Mouse (Mus musculus) megakaryocyte, embryonic 14.5 days (primary cell): ENCODE results near the gene Calm1. TPM values are rescaled to one million over a fixed set of nuclear protein-coding genes. Genes with fewer than 3 reads are reported as not detected.
A peak's percentile ranks its signal among the peaks of the same experiment; 100 is the strongest.

Source experiments
- H3K27me3 ChIP-seq: replicated peaks from 2 replicates; pipeline ENCODE3; 2012; ENCODE audit warnings: inconsistent platforms
- H3K36me3 ChIP-seq: replicated peaks from 2 replicates; pipeline ENCODE3; 2012; ENCODE audit warnings: low read length, inconsistent platforms, mixed read lengths
- H3K4me1 ChIP-seq: 2 replicates; pipeline ENCODE4 v1.6.1; 2012; ENCODE audit warnings: inconsistent platforms
- H3K4me3 ChIP-seq: replicated peaks from 2 replicates; pipeline ENCODE3; 2012; ENCODE audit warnings: moderate library complexity, mild to moderate bottlenecking, inconsistent platforms
- H3K9me3 ChIP-seq: 2 replicates; pipeline ENCODE4 v1.6.1; 2012; ENCODE audit warnings: inconsistent platforms
- FLI1 ChIP-seq: IDR thresholded peaks from 2 replicates; pipeline ENCODE4 v1.6.1; 2012; ENCODE audit warnings: low read length, inconsistent platforms, mixed read lengths
- GATA1 ChIP-seq: IDR thresholded peaks from 3 replicates; pipeline ENCODE4 v1.6.1; 2012; ENCODE audit warnings: mixed read lengths, low read length, inconsistent platforms, borderline replicate concordance
- polyA plus RNA-seq: library from polyadenylated mRNA; stranded (reverse); fragments of >175 nt; gene quantifications from 2 replicates; pipeline ENCODE4 v1.2.3, GENCODE M21; 2012; ENCODE audit warnings: low replicate concordance; ENCODE audit not compliant: insufficient read depth

The Calm1 gene
- polyA plus RNA-seq = 932 and 1,228 TPM in 2 replicates

DNA sequence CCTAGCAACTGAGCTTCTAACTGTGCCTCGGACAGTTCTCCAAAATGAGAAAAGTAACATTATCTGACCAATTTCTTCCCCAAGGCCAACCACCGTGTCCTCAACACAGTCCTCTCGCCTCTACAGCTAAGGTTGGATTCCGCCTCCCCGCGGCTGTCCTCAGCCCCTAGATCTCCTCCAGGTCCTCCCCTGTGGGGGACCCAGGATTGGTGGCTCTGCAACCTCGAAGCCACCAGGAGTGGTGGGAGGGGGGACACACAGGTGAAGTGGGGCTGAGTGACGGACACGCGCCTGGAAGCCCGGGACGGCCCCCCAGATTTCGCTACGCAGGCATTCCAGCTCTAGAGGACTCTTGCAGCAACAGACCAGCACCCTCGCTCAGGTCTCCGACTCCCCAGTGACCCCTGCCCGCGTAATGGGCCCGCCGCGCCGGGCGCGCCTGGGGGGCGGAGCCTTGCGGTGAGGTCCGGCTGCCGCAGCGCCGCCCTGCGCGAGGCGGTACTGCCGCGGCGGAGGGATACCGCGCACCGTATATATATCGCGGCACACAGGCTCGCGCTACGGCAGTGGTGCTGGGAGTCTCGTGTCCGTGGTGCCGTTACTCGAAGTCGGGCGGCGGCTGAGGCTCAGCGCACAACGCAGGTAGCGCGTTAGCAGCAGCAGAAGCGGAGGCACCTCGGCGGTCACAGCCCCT is at the start of gene Calm1:
Calm1 (plus strand) TSS at position 469 of the 694 bp plus-strand sequence.
- peaks cover 2% of the 10 kb centered on the region for H3K27me3 ChIP-seq
- TF ChIP-seq GATA1 = no peak
- 0 out of 2 replicates have a peak, but pooled peaks have one; percentile 15 for TF ChIP-seq FLI1
- H3K4me3 ChIP-seq = peak within 1 kb of the TSS; percentile 94
- H3K9me3 ChIP-seq = no peaks in the 10 kb centered on the region
- H3K4me1 ChIP-seq = peaks cover 47% of the 10 kb centered on the region
- peaks cover 19% of the 10 kb centered on the region for H3K36me3 ChIP-seq

DNA sequence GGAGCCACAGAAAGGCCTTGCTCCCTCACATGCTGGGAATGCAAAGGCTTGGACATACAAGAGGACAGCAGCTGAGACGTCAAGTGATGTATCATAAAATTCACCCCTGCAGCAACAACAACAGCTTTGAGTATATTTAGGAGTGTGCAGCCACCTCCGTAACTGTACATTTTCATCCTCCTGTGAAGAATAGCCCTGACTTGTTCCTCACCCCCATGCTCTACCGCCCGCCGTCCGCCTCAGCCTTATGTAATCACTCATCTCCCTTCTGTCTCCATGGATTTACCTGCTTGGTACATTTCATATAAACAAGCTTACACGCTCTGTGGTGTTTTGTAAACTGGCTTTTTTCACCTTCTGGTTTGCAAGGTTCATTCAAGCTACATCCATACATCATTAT is 46.8 kb upstream of the Calm1 start:
- no peak for TF ChIP-seq GATA1
- TF ChIP-seq FLI1 = no peak
- Histone ChIP-seq H3K27me3 (no peaks in the 10 kb centered on the region), H3K4me3 (no peak overlapping the region), H3K9me3 (no peaks in the 10 kb centered on the region), H3K4me1 (peaks cover 17% of the 10 kb centered on the region), H3K36me3 (peaks cover 88% of the 10 kb centered on the region)

DNA sequence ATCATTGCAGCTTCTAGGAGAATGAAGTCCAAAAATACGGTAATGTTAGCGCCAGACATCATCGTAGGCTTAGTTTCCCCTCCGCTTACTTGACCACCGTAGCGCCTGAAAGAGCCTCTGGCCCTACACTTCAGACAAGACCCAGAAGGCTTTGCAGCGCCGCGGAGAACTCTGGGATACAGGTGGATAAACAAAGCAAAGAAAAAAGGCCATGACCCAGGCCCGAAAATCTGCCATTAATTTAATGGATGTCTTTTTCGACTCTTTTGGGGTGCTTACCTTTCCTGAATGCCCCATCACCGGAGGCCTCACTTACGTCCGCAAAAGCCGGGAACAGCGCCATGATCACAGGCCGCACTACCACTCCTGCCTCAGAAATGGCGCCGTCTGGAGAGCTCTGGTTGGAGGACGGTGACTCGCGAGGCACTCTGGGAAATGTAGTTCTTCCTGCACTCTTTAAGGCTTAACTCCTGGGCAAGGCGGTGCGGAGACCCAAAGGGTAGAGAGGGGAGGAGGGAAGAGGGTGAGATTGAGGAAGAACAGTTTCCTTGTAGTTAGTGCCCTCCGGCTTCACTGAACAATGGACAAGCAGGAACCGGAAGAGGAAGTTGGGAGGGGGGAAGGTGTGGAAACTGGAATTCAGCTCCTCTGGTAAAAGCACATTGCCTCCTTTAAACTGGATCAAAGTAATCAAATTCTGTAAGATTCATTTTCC is 39.8 kb upstream of the Calm1 start, which contains the start of gene Nrde2:
Nrde2 (minus strand) TSS at position 393 of the 715 bp plus-strand sequence.
- Histone ChIP-seq H3K4me1 (peaks cover 18% of the 10 kb centered on the region), H3K9me3 (0 out of 2 replicates have a peak, but pooled peaks cover 3% of the 10 kb centered on the region)

DNA sequence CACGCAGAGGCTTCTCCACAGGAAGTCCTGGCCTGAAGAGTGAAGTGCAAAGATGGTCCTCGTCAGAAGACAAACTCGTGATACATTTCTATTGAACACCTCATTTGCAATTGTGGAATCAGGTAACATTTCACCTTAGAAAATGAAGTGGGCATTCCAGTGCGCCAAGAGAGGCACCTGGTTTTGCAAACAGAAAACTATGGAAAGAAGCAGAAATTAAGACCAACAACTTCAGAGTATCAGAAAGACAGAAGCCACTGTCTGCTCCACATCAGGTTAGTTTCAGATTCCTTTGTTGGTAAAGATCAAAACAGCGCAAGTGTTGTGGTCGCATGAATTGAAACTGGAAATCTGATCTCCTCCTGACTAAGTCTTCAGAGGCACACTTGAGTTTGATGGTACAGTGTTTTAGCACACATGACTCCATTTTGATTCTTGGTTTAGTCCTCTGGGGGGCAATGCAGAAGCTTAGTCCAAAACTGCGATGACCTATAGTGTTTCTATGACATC is 34.2 kb upstream of the Calm1 start:
- Histone ChIP-seq H3K9me3 (0 out of 2 replicates have a peak, but pooled peaks cover 3% of the 10 kb centered on the region), H3K27me3 (peaks cover 1% of the 10 kb centered on the region), H3K36me3 (no peaks in the 10 kb centered on the region), H3K4me3 (no peak overlapping the region), H3K4me1 (peaks cover 15% of the 10 kb centered on the region)
- no peak for TF ChIP-seq GATA1
- TF ChIP-seq FLI1 = no peak

More for the DNA sequence above, 39.8 kb upstream of the Calm1 start, which contains the start of gene Nrde2:
- TF ChIP-seq FLI1 (no peak), GATA1 (no peak)
- Histone ChIP-seq H3K4me3 (peak within 1 kb of the TSS; percentile 95), H3K27me3 (no peaks in the 10 kb centered on the region), H3K36me3 (peaks cover 31% of the 10 kb centered on the region)

DNA sequence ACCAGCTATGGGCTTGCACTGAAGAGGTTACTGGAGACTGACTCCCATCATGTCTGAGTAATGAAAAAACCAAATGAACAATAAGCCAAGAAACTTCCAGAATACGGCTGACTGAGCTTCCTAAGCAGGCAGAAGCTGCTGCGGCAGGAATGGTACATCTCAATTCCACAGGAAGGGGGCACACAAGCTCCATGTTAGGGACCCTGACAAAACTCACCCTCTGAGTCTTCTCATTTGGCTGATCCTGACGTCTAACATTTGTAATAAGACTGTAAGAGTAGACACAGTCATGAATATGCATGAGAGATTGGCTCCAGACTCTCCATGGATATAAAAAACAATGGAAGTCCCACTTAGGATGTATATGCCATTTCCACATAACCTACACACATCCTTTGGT is 33.1 kb upstream of the Calm1 start:
- Histone ChIP-seq H3K4me3 (no peak overlapping the region), H3K4me1 (peaks cover 15% of the 10 kb centered on the region), H3K36me3 (no peaks in the 10 kb centered on the region), H3K9me3 (peaks cover 4% of the 10 kb centered on the region; the same call in 1 of the 2 replicates), H3K27me3 (peaks cover 1% of the 10 kb centered on the region)
- no peak for TF ChIP-seq GATA1
- TF ChIP-seq FLI1 = no peak

DNA sequence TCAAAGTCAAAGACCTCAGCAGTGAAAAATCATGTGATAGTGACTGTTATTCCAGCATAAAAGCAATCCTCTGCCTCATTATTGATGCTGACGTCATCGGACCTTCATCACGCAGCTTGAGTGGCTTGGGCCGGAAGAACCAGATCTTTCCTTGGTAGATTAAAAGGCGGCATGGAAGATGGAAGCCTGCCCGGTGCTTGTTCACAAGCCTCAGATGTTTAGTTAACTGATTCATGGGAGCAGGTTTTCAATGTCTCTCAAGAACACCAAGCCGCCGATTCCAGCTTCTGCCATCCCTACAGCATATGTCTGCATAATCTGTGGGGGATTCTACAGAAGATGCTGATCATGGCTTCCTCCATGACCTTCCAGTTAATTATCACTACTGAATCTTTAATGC is 32.3 kb upstream of the Calm1 start:
- H3K9me3 ChIP-seq = peaks cover 4% of the 10 kb centered on the region; the same call in 1 of the 2 replicates

GRCm38 (mm10) chr12:100167502-100167901 is 31.7 kb upstream of the Calm1 start:
- no peaks in the 10 kb centered on the region for H3K36me3 ChIP-seq
- H3K4me1 ChIP-seq = peaks cover 15% of the 10 kb centered on the region
- H3K9me3 ChIP-seq = peaks cover 4% of the 10 kb centered on the region; the same call in 1 of the 2 replicates
- H3K27me3 ChIP-seq = peaks cover 1% of the 10 kb centered on the region
- H3K4me3 ChIP-seq = no peak overlapping the region
- TF ChIP-seq GATA1 = no peak

More for the DNA sequence above, 32.3 kb upstream of the Calm1 start:
- no peaks in the 10 kb centered on the region for H3K36me3 ChIP-seq
- TF ChIP-seq FLI1 (no peak), GATA1 (no peak)
- H3K4me1 ChIP-seq = peaks cover 15% of the 10 kb centered on the region
- H3K4me3 ChIP-seq = no peak overlapping the region
- peaks cover 1% of the 10 kb centered on the region for H3K27me3 ChIP-seq

DNA sequence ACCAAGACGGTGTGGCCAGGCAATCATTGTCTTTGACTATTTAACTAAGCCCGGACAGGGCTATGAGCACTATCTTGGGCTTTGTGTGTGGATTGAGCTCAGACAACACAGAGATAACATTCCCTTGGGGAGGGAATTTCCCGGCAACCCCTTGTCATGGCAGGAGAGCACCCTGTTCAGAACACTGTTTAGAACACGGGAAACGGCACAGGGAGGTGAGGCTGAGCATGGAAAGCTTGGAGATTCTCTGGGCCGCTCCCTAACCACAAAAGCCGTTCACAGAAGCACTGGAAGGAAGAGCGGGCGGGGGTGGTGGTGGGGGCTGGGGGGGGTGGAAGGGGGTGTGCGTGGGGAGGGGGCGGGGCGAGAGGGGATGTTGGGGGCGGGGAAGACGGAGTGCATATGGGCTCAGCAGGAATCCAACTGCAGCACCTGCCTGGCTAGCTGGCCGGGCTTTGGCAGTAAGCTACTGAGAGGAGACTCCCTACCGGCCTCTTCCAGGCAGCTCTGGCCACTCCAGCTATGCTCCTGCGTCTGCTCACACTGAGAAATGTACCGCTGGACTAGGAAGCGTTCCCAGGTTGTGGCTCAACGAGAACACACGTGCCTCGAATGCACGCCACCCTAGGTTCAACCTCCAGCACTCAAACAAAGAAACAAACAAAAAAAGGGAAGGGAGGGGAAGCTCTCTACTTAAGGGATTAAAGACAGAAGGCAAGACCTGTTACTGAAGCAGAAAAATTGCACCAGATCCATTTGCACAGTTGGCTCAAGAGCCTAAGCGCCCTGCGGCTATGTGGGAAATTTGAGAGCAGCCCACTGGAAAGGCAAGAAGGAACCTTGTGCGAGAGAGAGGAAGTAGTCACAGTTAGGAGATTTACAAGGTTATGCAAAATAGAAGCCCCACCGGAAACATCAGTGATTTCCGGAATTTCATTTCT is 31.0 kb upstream of the Calm1 start:
- H3K36me3 ChIP-seq = no peaks in the 10 kb centered on the region
- peaks cover 4% of the 10 kb centered on the region; the same call in 1 of the 2 replicates for H3K9me3 ChIP-seq
- TF ChIP-seq GATA1 (no peak), FLI1 (no peak)
- H3K27me3 ChIP-seq = peaks cover 1% of the 10 kb centered on the region
- peak overlapping the region; percentile 82 for H3K4me3 ChIP-seq
- H3K4me1 ChIP-seq = peaks cover 15% of the 10 kb centered on the region

DNA sequence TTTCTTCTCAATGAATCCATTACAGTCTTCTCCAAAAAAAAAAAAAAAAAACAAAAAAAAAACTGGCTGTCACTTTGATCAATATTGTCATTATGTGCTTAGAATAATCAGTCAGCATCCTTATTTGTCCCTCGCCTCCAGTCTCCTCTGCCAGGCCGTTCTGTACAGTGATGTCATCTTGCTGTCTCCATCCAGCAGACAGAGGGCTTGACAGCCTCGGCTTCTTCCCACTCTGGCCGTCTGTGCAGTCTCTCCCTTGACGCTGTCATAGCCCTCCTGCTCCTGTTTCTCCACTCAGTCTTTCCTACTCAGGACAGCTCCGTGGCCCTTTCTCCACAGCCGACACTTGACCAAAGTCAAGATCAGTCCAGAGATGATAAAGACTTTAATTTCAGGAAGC is 26.8 kb upstream of the Calm1 start:
- peaks cover 4% of the 10 kb centered on the region; the same call in 1 of the 2 replicates for H3K9me3 ChIP-seq
- H3K4me3 ChIP-seq = no peak overlapping the region
- peaks cover 19% of the 10 kb centered on the region for H3K4me1 ChIP-seq
- no peaks in the 10 kb centered on the region for H3K27me3 ChIP-seq
- no peaks in the 10 kb centered on the region for H3K36me3 ChIP-seq
- TF ChIP-seq GATA1 = no peak
- no peak for TF ChIP-seq FLI1
